Mouse (Mus musculus) testis, adult 2 months (tissue): ENCODE results near the gene Gm6351.
"Not testable (repeated sequence)": the region's sequence is repeated elsewhere in the genome, so short reads cannot be mapped to it uniquely, and the experiment has no call there.

Source experiments
- CTCF ChIP-seq: fragments of 200-500 bp; IDR thresholded peaks from 2 replicates; pipeline ENCODE4 v1.5.1; 2012; ENCODE audit warnings: low read depth, mild to moderate bottlenecking, inconsistent platforms, low read length, moderate library complexity; ENCODE audit not compliant: control insufficient read depth, insufficient read depth, insufficient replicate concordance
- POLR2A ChIP-seq: fragments of 200-500 bp; IDR thresholded peaks from 2 replicates; pipeline ENCODE4 v1.6.1; 2012; ENCODE audit warnings: low read depth, mild to moderate bottlenecking, inconsistent platforms, low read length, moderate library complexity; ENCODE audit not compliant: control insufficient read depth

GRCm38 (mm10) chr5:94070445-94070844 lies 5.7 kb upstream of the Gm6351 start, which contains the start of gene BC061212:
- TF ChIP-seq CTCF, POLR2A: not testable (repeated sequence)
